Mouse (Mus musculus) lung, embryonic 15.5 days (tissue): ENCODE measurements around the gene Olfr814. TPM values are rescaled to one million over a fixed set of nuclear protein-coding genes. Genes with fewer than 3 reads are reported as not detected.
"Not testable (repeated sequence)": the region's sequence is repeated elsewhere in the genome, so short reads cannot be mapped to it uniquely, and the experiment has no call there.

Experiments
- ATAC-seq: fragments of 200-750 bp; cut with Nextera tagmentation; 2 replicates; pipeline ENCODE4 v1.8.0; 2017; ENCODE audit warnings: moderate number of reproducible peaks, borderline replicate concordance; ENCODE audit not compliant: low FRiP score, low TSS enrichment; ENCODE audit errors: extremely low read depth
- H3K27ac ChIP-seq: fragments of 300-500 bp; sonication (generic); 2 replicates; pipeline ENCODE4 v1.5.1; 2015; ENCODE audit warnings: moderate library complexity, mild to moderate bottlenecking, inconsistent platforms
- H3K27me3 ChIP-seq: fragments of 300-500 bp; sonication (generic); 2 replicates; pipeline ENCODE4 v1.6.1; 2015; ENCODE audit warnings: inconsistent platforms
- H3K36me3 ChIP-seq: fragments of 300-500 bp; sonication (generic); 2 replicates; pipeline ENCODE4 v1.6.1; 2015; ENCODE audit warnings: inconsistent platforms
- H3K4me1 ChIP-seq: fragments of 300-500 bp; sonication (generic); 2 replicates; pipeline ENCODE4 v1.6.1; 2015; ENCODE audit warnings: inconsistent platforms
- H3K4me2 ChIP-seq: fragments of 300-500 bp; sonication (generic); 2 replicates; pipeline ENCODE4 v1.6.1; 2015; ENCODE audit warnings: inconsistent platforms, mild to moderate bottlenecking, moderate library complexity
- H3K4me3 ChIP-seq: fragments of 300-500 bp; sonication (generic); 2 replicates; pipeline ENCODE4 v1.5.1; 2015; ENCODE audit warnings: mild to moderate bottlenecking, inconsistent platforms
- H3K9ac ChIP-seq: fragments of 300-500 bp; sonication (generic); 2 replicates; pipeline ENCODE4 v1.6.1; 2015; ENCODE audit warnings: inconsistent platforms
- H3K9me3 ChIP-seq: fragments of 300-500 bp; sonication (generic); 2 replicates; pipeline ENCODE4 v1.6.1; 2016; ENCODE audit warnings: inconsistent platforms
- WGBS: fragments of 180-500 bp; shearing (Covaris S2); methylation state at CpG from one replicate; pipeline ENCODE4 v1.1.7; 2015; 5-methylcytosine and 5-hydroxymethylcytosine counted together
- polyA plus RNA-seq: library from polyadenylated mRNA; unstranded; fragments of >200 nt; fragmentation: Nextera tagmentation; extraction: Ambion mirVana; gene quantifications from 2 replicates; pipeline ENCODE4 v1.2.1, GENCODE M21; 2015

Gene Olfr814
- polyA plus RNA-seq, result not detected in 2 replicates

GRCm38 (mm10) chr10:129879751-129880150 lies at the start of gene Olfr814:
TSS of gene Olfr814 (minus strand) at chr10:129879851.
- not testable (repeated sequence) for H3K4me1 ChIP-seq, H3K27ac ChIP-seq, ATAC-seq, H3K27me3 ChIP-seq, H3K4me3 ChIP-seq, H3K9me3 ChIP-seq, H3K9ac ChIP-seq, H3K36me3 ChIP-seq, H3K4me2 ChIP-seq
- WGBS, result 40% methylated on average over 1 of the region's 1 CpGs

- Histone ChIP-seq H3K4me2 (no peak within 1 kb of the TSS), H3K9ac (no peak within 1 kb of the TSS), H3K9me3 (no peaks in the 10 kb centered on the region), H3K4me1 (no peaks in the 10 kb centered on the region), H3K36me3 (no peaks in the 10 kb centered on the region), H3K27me3 (no peaks in the 10 kb centered on the region), H3K27ac (no peak within 1 kb of the TSS), H3K4me3 (no peak within 1 kb of the TSS)
- no peak for ATAC-seq
- WGBS, result 49% methylated on average over 1 of the region's 1 CpGs
These were observed 35.8 kb upstream of the Olfr814 start, which contains the start of gene Olfr816 for GRCm38 (mm10) chr10:129915497-129915896. TSS of gene Olfr816 (minus strand) at chr10:129915597.

- ATAC-seq, H3K4me2 ChIP-seq, H3K36me3 ChIP-seq, H3K4me3 ChIP-seq, H3K4me1 ChIP-seq, H3K9ac ChIP-seq, H3K27me3 ChIP-seq, H3K27ac ChIP-seq, H3K9me3 ChIP-seq: not testable (repeated sequence)
- WGBS, result 30% methylated on average over 1 of the region's 1 CpGs
These were observed 26.1 kb upstream of the Olfr814 start, which contains the start of gene Olfr815 for GRCm38 (mm10) chr10:129905767-129906166. TSS of gene Olfr815 (minus strand) at chr10:129905867.

GRCm38 (mm10) chr10:129885934-129886333 lies 6.3 kb upstream of the Olfr814 start:
- H3K4me3 ChIP-seq, result no peak overlapping the region

GRCm38 (mm10) chr10:129885496-129885895 lies 5.8 kb upstream of the Olfr814 start:
- H3K9me3 ChIP-seq, H3K4me3 ChIP-seq, H3K4me2 ChIP-seq, H3K9ac ChIP-seq, H3K27ac ChIP-seq, H3K27me3 ChIP-seq, H3K36me3 ChIP-seq, ATAC-seq, H3K4me1 ChIP-seq: not testable (repeated sequence)
- 78% methylated on average over 6 of the region's 6 CpGs for WGBS

More at GRCm38 (mm10) chr10:129885934-129886333, 6.3 kb upstream of the Olfr814 start:
- no peak for ATAC-seq
- H3K27me3 ChIP-seq, result no peaks in the 10 kb centered on the region
- no peak overlapping the region for H3K4me2 ChIP-seq
- no peaks in the 10 kb centered on the region for H3K36me3 ChIP-seq
- no peaks in the 10 kb centered on the region for H3K4me1 ChIP-seq
- no peak overlapping the region for H3K27ac ChIP-seq
- no peak overlapping the region for H3K9ac ChIP-seq
- H3K9me3 ChIP-seq, result no peaks in the 10 kb centered on the region
- 92% methylated on average over 7 of the region's 7 CpGs for WGBS

GRCm38 (mm10) chr10:129855067-129855466 lies 24.6 kb downstream of the Olfr814 start, which contains the start of gene Olfr813:
TSS of gene Olfr813 (plus strand) at chr10:129855367.
- no peak within 1 kb of the TSS for H3K4me2 ChIP-seq
- ATAC-seq, result no peak

GRCm38 (mm10) chr10:129847343-129847742 lies 32.3 kb downstream of the Olfr814 start:
- Histone ChIP-seq H3K27ac (no peak overlapping the region), H3K36me3 (no peaks in the 10 kb centered on the region), H3K4me1 (no peaks in the 10 kb centered on the region), H3K27me3 (no peaks in the 10 kb centered on the region), H3K9me3 (no peaks in the 10 kb centered on the region), H3K9ac (no peak overlapping the region), H3K4me2 (no peak overlapping the region), H3K4me3 (no peak overlapping the region)
- ATAC-seq, result no peak
- WGBS, result 89% methylated on average over 1 of the region's 1 CpGs

More at GRCm38 (mm10) chr10:129855067-129855466, 24.6 kb downstream of the Olfr814 start, which contains the start of gene Olfr813:
- no peaks in the 10 kb centered on the region for H3K36me3 ChIP-seq
- H3K27me3 ChIP-seq, result no peaks in the 10 kb centered on the region
- H3K27ac ChIP-seq, result no peak within 1 kb of the TSS
- no peaks in the 10 kb centered on the region for H3K9me3 ChIP-seq
- H3K9ac ChIP-seq, result no peak within 1 kb of the TSS
- H3K4me3 ChIP-seq, result no peak within 1 kb of the TSS
- no peaks in the 10 kb centered on the region for H3K4me1 ChIP-seq

GRCm38 (mm10) chr10:129845994-129846393 lies 33.7 kb downstream of the Olfr814 start, which contains the start of gene Olfr812:
TSS of gene Olfr812 (minus strand) at chr10:129846094.
- no peak for ATAC-seq
- no peak within 1 kb of the TSS for H3K4me3 ChIP-seq
- WGBS, result 22% methylated on average over 1 of the region's 1 CpGs

More at GRCm38 (mm10) chr10:129845994-129846393, 33.7 kb downstream of the Olfr814 start, which contains the start of gene Olfr812:
- H3K27me3 ChIP-seq, result no peaks in the 10 kb centered on the region
- H3K9me3 ChIP-seq, result no peaks in the 10 kb centered on the region
- no peak within 1 kb of the TSS for H3K27ac ChIP-seq
- H3K9ac ChIP-seq, result no peak within 1 kb of the TSS
- no peaks in the 10 kb centered on the region for H3K4me1 ChIP-seq
- no peak within 1 kb of the TSS for H3K4me2 ChIP-seq
- H3K36me3 ChIP-seq, result no peaks in the 10 kb centered on the region

Other genes with a start within 250 kb of the Olfr814 start
- not detected in 2 replicates for gene Olfr799, start 242.4 kb downstream of the Olfr814 start, polyA plus RNA-seq
- not detected in 2 replicates for gene Olfr800, start 222.2 kb downstream of the Olfr814 start, polyA plus RNA-seq
- gene Olfr801, start 206.0 kb downstream of the Olfr814 start, polyA plus RNA-seq, result not detected in 2 replicates
- not detected in 2 replicates for gene Olfr802, start 191.7 kb downstream of the Olfr814 start, polyA plus RNA-seq
- gene Olfr803, start 185.6 kb downstream of the Olfr814 start, polyA plus RNA-seq, result not detected in 2 replicates
- gene Olfr804, start 176.6 kb downstream of the Olfr814 start, polyA plus RNA-seq, result not detected in 2 replicates
- gene Olfr805, start 150.5 kb downstream of the Olfr814 start, polyA plus RNA-seq, result not detected in 2 replicates
- not detected in 2 replicates for gene Olfr806, start 137.9 kb downstream of the Olfr814 start, polyA plus RNA-seq
- not detected in 2 replicates for gene Olfr807, start 122.1 kb downstream of the Olfr814 start, polyA plus RNA-seq
- gene Olfr808, start 114.4 kb downstream of the Olfr814 start, polyA plus RNA-seq, result not detected in 2 replicates
- not detected in 2 replicates for gene Olfr809, start 105.2 kb downstream of the Olfr814 start, polyA plus RNA-seq
- not detected in 2 replicates for gene Olfr810, start 84.9 kb downstream of the Olfr814 start, polyA plus RNA-seq
- gene Olfr811, start 75.5 kb downstream of the Olfr814 start, polyA plus RNA-seq, result not detected in 2 replicates
- not detected in 2 replicates for gene Olfr812, start 33.8 kb downstream of the Olfr814 start, polyA plus RNA-seq
- gene Olfr813, start 24.5 kb downstream of the Olfr814 start, polyA plus RNA-seq, result not detected in 2 replicates
- not detected in 2 replicates for gene Olfr815, start 26.0 kb upstream of the Olfr814 start, polyA plus RNA-seq
- not detected in 2 replicates for gene Olfr816, start 35.7 kb upstream of the Olfr814 start, polyA plus RNA-seq
- gene Olfr818, start 69.2 kb upstream of the Olfr814 start, polyA plus RNA-seq, result not detected in 2 replicates
- gene Olfr819, start 87.4 kb upstream of the Olfr814 start, polyA plus RNA-seq, result not detected in 2 replicates
- not detected in 2 replicates for gene Olfr247, start 96.3 kb upstream of the Olfr814 start, polyA plus RNA-seq
- not detected in 2 replicates for gene Gm10310, start 105.2 kb upstream of the Olfr814 start, polyA plus RNA-seq
- not detected in 2 replicates for gene Olfr820, start 132.8 kb upstream of the Olfr814 start, polyA plus RNA-seq
- gene Olfr821, start 150.5 kb upstream of the Olfr814 start, polyA plus RNA-seq, result not detected in 2 replicates
- not detected in 2 replicates for gene Olfr822, start 191.4 kb upstream of the Olfr814 start, polyA plus RNA-seq
- gene Olfr823, start 235.5 kb upstream of the Olfr814 start, polyA plus RNA-seq, result not detected in 2 replicates